Mouse (Mus musculus) stomach, postnatal 0 days (tissue): ENCODE measurements around the gene Camk2b.

Experiments
- CTCF ChIP-seq: IDR thresholded peaks from 2 replicates; pipeline ENCODE4 v1.5.1; 2016; ENCODE audit warnings: antibody characterized with exemption, low read depth, mild to moderate bottlenecking, moderate library complexity
- EP300 ChIP-seq: optimal IDR thresholded peaks from 2 replicates; pipeline ENCODE3; 2016; ENCODE audit warnings: antibody characterized with exemption

DNA sequence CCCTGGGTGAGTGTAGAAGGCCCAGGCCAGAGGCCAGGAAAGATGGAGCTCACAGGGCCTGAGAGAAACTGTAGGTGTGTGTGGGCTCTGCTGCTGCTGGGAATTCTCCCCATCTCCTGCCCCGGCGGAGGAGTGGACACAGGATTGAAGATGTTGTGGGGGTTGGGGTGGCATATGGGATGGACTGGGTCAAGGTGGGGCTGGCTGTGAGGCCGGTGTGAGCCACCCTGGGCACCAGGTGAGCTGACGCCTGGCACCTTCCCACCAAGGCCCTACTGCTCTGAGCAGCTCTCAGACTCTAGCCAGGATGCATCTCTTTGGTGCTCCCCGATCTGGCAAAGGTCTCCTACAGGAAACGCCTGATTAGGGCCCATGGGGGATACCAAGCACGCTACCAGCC is 84.8 kb downstream of the Camk2b start:
- TF ChIP-seq CTCF, result no peak
- TF ChIP-seq EP300, result no peak
